Mouse (Mus musculus): Measurements from ENCODE around the gene Fam207a. TPM values are rescaled to one million over a fixed set of nuclear protein-coding genes. Genes with fewer than 3 reads are reported as not detected.

Gene Fam207a
- total RNA-seq, 2 experiments from 2014 or later = 32.2 to 33.4 TPM

DNA sequence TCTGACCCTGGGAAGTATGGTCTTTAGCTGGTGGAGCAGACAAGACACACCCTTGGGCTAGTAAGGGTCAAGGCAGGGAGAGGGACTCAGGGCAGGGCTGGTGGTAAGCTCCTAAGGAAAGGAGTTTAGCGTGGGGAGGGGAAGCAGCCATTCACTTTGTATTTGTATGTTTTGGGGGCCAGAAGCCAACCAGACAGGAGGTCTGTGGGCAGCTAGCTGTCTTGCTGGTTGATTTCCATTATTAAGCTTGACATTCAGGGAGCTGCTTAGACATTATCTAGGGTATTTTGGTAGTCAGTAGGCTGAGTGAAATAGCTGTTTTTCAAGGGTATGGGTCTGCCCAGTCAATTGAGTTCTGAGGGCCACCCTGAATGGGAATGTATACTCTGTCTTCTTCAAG, 77.6 kb downstream of the Fam207a start:
- intact Hi-C loops (cut with DNase I) = loop anchor here (5.0 to 10.0 kb wide), 2 partner anchors 49 to 233 kb away; no protein-coding TSS in a partner anchor
- no peak for DNase-seq (ENCODE audit: low spot score in 2 of 2)

Other genes with a start within 250 kb of the Fam207a start
- gene Adarb1, start 97.5 kb downstream of the Fam207a start, total RNA-seq (2021) = 100 to 1,000 TPM; 118 to 121 TPM
- gene Itgb2, start 14.5 kb upstream of the Fam207a start, total RNA-seq (2021) = 1 to 10 TPM; 3.1 to 3.2 TPM
- gene Pttg1ip, start 65.9 kb upstream of the Fam207a start, total RNA-seq (2021) = 10 to 100 TPM; 74.0 to 75.1 TPM
- gene Sumo3, start 90.3 kb upstream of the Fam207a start, total RNA-seq (2021) = 100 to 1,000 TPM; 129 to 135 TPM
- gene Gm49325, start 90.4 kb upstream of the Fam207a start, total RNA-seq (2021) = 10 to 100 TPM in 1 of 2 experiments, 1 to 10 TPM in 1; 6.7 to 15.7 TPM
- gene Ube2g2, start 106.5 kb upstream of the Fam207a start, total RNA-seq (2021) = 10 to 100 TPM; 36.3 to 41.6 TPM
- under 1 TPM in 1 of 2 experiments, not detected in 1; 0.15 TPM for gene Tspear, start 170.8 kb upstream of the Fam207a start, total RNA-seq (2021)
- not detected for gene Gm19402, start 175.0 kb upstream of the Fam207a start, total RNA-seq (2021)
- gene Gm9508, start 181.4 kb upstream of the Fam207a start, total RNA-seq (2021) = not detected
- gene Gm10272, start 190.8 kb upstream of the Fam207a start, total RNA-seq (2021) = not detected
- gene Gm10024, start 195.7 kb upstream of the Fam207a start, total RNA-seq (2021) = not detected
- not detected for gene Gm10142, start 200.0 kb upstream of the Fam207a start, total RNA-seq (2021)
- gene Krtap12-1, start 204.8 kb upstream of the Fam207a start, total RNA-seq (2021) = not detected
- not detected for gene Gm10100, start 210.7 kb upstream of the Fam207a start, total RNA-seq (2021)
- not detected for gene Gm18596, start 226.9 kb upstream of the Fam207a start, total RNA-seq (2021)
- not detected for gene Gm9736, start 235.6 kb upstream of the Fam207a start, total RNA-seq (2021)
- gene Gm3233, start 243.9 kb upstream of the Fam207a start, total RNA-seq (2021) = not detected

All from left cerebral cortex, postnatal 14 days (tissue).